Mouse (Mus musculus): ENCODE data around the gene Kif1c.
"Not testable (repeated sequence)": the region's sequence is repeated elsewhere in the genome, so short reads cannot be mapped to it uniquely, and the experiment has no call there.

GRCm38 (mm10) chr11:70760446-70760845 lies 60.1 kb downstream of the Kif1c start:
- not testable (repeated sequence) for TF ChIP-seq ZC3H11A (IDR thresholded peaks at IDR 0.05; ENCODE audit: low read depth, low read length); USF1 (IDR thresholded peaks at IDR 0.05; ENCODE audit: low read depth, low read length); POLR2A (IDR thresholded peaks at IDR 0.05; ENCODE audit: control insufficient read depth in 1 of 2, insufficient read depth in 1 of 2, low read depth in 1 of 2, low read length in 2 of 2, poor library complexity in 1 of 2); CTCF (IDR thresholded peaks at IDR 0.05 in 2 of 3, conservative IDR thresholded peaks at IDR 0.05 in 1 of 3; ENCODE audit: control insufficient read depth in 1 of 3, insufficient read depth in 1 of 3, low read depth in 2 of 3, low read length in 3 of 3, poor library complexity in 1 of 3, severe bottlenecking in 1 of 3); KAT2A (conservative IDR thresholded peaks at IDR 0.05; ENCODE audit: low read depth, low read length); ZMIZ1 (IDR thresholded peaks at IDR 0.05; ENCODE audit: low read depth, low read length); GABPA (IDR thresholded peaks at IDR 0.05; ENCODE audit: low read depth, low read length); GATA1 (IDR thresholded peaks at IDR 0.05; ENCODE audit: low read depth, low read length); CHD2 (IDR thresholded peaks at IDR 0.05; ENCODE audit: low read length); MAX (IDR thresholded peaks at IDR 0.05; ENCODE audit: low read length)
